8 mouse cellular contexts compared by ENCODE assay signal in genomic region chr11:91289194-91290123, GRCm38 (mm10).
A peak's percentile ranks its signal among the peaks of the same experiment; 100 is the strongest.
DNase-seq lines count a peak whose midpoint lies in the region; ATAC-seq lines count a peak whose summit lies in the region.

No protein-coding gene starts in this region.

- no peaks in the 10 kb centered on the region for H3K9me3 ChIP-seq in kidney, embryonic 15.5 days (replicated peaks)
- no peaks in the 10 kb centered on the region for H3K9me3 ChIP-seq in forebrain, embryonic 12.5 days

- no peak overlapping the region for H3K9ac ChIP-seq in kidney, embryonic 15.5 days
- H3K9ac ChIP-seq in forebrain, embryonic 12.5 days = no peak overlapping the region

- peak; percentile 19 for DNase-seq in kidney, adult 9 months
- peak; percentile 38 for DNase-seq in adrenal gland, postnatal 14 days
- DNase-seq in layer of hippocampus, adult 9-11 months = peak; percentile 49
- peak; percentile 49 for DNase-seq in right cerebral cortex, postnatal 14 days
- DNase-seq in natural killer cell, adult 2 months (ENCODE audit: low spot score in 2 of 2) = no peak

- no peak overlapping the region for H3K4me2 ChIP-seq in kidney, embryonic 15.5 days
- H3K4me2 ChIP-seq in forebrain, embryonic 12.5 days = no peak overlapping the region

- WGBS in kidney, embryonic 15.5 days = 62% methylated on average over 10 of the region's 10 CpGs
- WGBS in forebrain, embryonic 12.5 days = 33% methylated on average over 10 of the region's 10 CpGs

- H3K36me3 ChIP-seq in kidney, embryonic 15.5 days = no peaks in the 10 kb centered on the region
- no peaks in the 10 kb centered on the region for H3K36me3 ChIP-seq in forebrain, embryonic 12.5 days (replicated peaks)

- no peak; the same call in 1 of the 2 replicates for ATAC-seq in kidney, embryonic 15.5 days (replicated peaks; ENCODE audit: low FRiP score)
- ATAC-seq in forebrain, embryonic 12.5 days (ENCODE audit: low FRiP score) = peak; percentile 81; the same call in 1 of the 2 replicates
- ATAC-seq in erythroblast, adult 5-6 weeks (replicated peaks; ENCODE audit: low FRiP score, poor library complexity, severe bottlenecking) = no peak

- no peak overlapping the region for H3K27ac ChIP-seq in kidney, embryonic 15.5 days
- no peak overlapping the region for H3K27ac ChIP-seq in forebrain, embryonic 12.5 days

- no peaks in the 10 kb centered on the region for H3K4me1 ChIP-seq in kidney, embryonic 15.5 days
- peaks cover 15% of the 10 kb centered on the region; the same call in 1 of the 2 replicates for H3K4me1 ChIP-seq in forebrain, embryonic 12.5 days

- H3K4me3 ChIP-seq in kidney, embryonic 15.5 days (replicated peaks) = no peak overlapping the region
- H3K4me3 ChIP-seq in forebrain, embryonic 12.5 days (replicated peaks) = no peak overlapping the region

- no peaks in the 10 kb centered on the region for H3K27me3 ChIP-seq in kidney, embryonic 15.5 days
- no peaks in the 10 kb centered on the region for H3K27me3 ChIP-seq in forebrain, embryonic 12.5 days

Comparison
In these comparisons a context has a peak if more than half of its experiments do, and no peak if none do; other contexts are left out.
1. DNase-seq: peak in kidney, adult 9 months (single experiment), adrenal gland, postnatal 14 days (single experiment), layer of hippocampus, adult 9-11 months (single experiment) and right cerebral cortex, postnatal 14 days (single experiment); none in natural killer cell, adult 2 months (0 of 2).